Mouse (Mus musculus): ENCODE measurements around the gene Slc1a3. TPM values are rescaled to one million over a fixed set of nuclear protein-coding genes. Genes with fewer than 3 reads are reported as not detected.
"Not testable (repeated sequence)": the region's sequence is repeated elsewhere in the genome, so short reads cannot be mapped to it uniquely, and the experiment has no call there.

Slc1a3 gene
- polyA plus RNA-seq, 1 experiment from 2014 or later = 18.3 TPM

DNA sequence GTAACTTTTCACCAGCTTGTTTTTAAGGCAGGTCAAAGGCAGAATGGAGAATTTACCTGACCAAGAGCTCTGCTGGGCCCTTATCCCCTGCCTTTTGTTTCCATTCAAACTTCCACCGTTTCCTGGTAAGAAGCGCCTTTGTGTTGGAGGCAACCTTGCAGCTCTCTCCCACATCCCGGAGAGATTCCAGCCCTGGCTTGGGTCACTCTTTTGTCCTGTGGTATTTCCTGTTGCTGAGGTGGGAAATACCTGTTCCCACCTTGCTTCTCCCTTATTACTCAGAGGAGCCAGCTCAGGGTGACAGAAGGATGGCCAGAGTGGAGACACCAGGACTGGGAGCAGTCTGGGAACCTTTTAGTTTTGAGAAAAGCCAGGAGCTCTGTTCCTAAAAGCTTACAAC, 12.6 kb downstream of the Slc1a3 start:
- Histone ChIP-seq H3K27me3 (ENCODE audit: control insufficient read depth, insufficient read depth, low read length) (no peaks in the 10 kb centered on the region), H3K4me1 (ENCODE audit: control insufficient read depth, insufficient read depth, low read length) (no peaks in the 10 kb centered on the region), H3K9ac (replicated peaks; ENCODE audit: low read depth, low read length) (no peak overlapping the region), H3K27ac (ENCODE audit: low read length) (no peak overlapping the region), H3K9me3 (ENCODE audit: control insufficient read depth, low read depth, low read length) (no peaks in the 10 kb centered on the region), H3K36me3 (ENCODE audit: control insufficient read depth, insufficient read depth, low read length) (no peaks in the 10 kb centered on the region), H3K4me3 (ENCODE audit: low read depth, low read length) (no peak overlapping the region), H3K4me2 (replicated peaks; ENCODE audit: low read depth, low read length) (no peak overlapping the region)
- 51% methylated on average over 3 of the region's 3 CpGs for WGBS
- no peak for ATAC-seq (ENCODE audit: insufficient number of reproducible peaks, insufficient read depth, low FRiP score, low read depth)

GRCm38 (mm10) chr15:8697500-8697899, 13.1 kb downstream of the Slc1a3 start:
- no peak overlapping the region for H3K4me3 ChIP-seq (ENCODE audit: low read depth, low read length)
- H3K27ac ChIP-seq (ENCODE audit: low read length) = no peak overlapping the region
- no peaks in the 10 kb centered on the region for H3K4me1 ChIP-seq (ENCODE audit: control insufficient read depth, insufficient read depth, low read length)
- H3K36me3 ChIP-seq (ENCODE audit: control insufficient read depth, insufficient read depth, low read length) = no peaks in the 10 kb centered on the region
- ATAC-seq (ENCODE audit: insufficient number of reproducible peaks, insufficient read depth, low FRiP score, low read depth) = no peak
- H3K9me3 ChIP-seq (ENCODE audit: control insufficient read depth, low read depth, low read length) = no peaks in the 10 kb centered on the region
- H3K9ac ChIP-seq (replicated peaks; ENCODE audit: low read depth, low read length) = no peak overlapping the region
- no peaks in the 10 kb centered on the region for H3K27me3 ChIP-seq (ENCODE audit: control insufficient read depth, insufficient read depth, low read length)
- WGBS = 56% methylated on average over 3 of the region's 3 CpGs
- no peak overlapping the region for H3K4me2 ChIP-seq (replicated peaks; ENCODE audit: low read depth, low read length)

DNA sequence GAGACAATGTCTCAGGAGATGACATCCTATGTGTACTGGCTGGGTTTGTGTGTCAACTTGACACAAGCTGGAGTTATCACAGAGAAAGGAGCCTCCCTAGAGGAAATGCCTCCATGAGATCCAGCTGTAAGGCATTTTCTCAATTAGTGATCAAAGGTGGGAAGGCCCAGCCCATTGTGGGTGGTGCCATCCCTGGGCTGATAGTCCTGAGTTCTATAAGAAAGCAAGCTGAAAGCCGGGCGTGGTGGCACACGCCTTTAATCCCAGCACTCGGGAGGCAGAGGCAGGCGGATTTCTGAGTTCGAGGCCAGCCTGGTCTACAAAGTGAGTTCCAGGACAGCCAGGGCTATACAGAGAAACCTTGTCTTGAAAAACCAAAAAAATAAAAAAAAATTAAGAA, 20.4 kb downstream of the Slc1a3 start:
- not testable (repeated sequence) for H3K9me3 ChIP-seq (ENCODE audit: control insufficient read depth, low read depth, low read length); H3K27me3 ChIP-seq (ENCODE audit: control insufficient read depth, insufficient read depth, low read length); H3K4me2 ChIP-seq (replicated peaks; ENCODE audit: low read depth, low read length); H3K4me1 ChIP-seq (ENCODE audit: control insufficient read depth, insufficient read depth, low read length); ATAC-seq (ENCODE audit: insufficient number of reproducible peaks, insufficient read depth, low FRiP score, low read depth); H3K36me3 ChIP-seq (ENCODE audit: control insufficient read depth, insufficient read depth, low read length); H3K27ac ChIP-seq (ENCODE audit: low read length); H3K9ac ChIP-seq (replicated peaks; ENCODE audit: low read depth, low read length); H3K4me3 ChIP-seq (ENCODE audit: low read depth, low read length)
- WGBS = 91% methylated on average over 6 of the region's 6 CpGs

DNA sequence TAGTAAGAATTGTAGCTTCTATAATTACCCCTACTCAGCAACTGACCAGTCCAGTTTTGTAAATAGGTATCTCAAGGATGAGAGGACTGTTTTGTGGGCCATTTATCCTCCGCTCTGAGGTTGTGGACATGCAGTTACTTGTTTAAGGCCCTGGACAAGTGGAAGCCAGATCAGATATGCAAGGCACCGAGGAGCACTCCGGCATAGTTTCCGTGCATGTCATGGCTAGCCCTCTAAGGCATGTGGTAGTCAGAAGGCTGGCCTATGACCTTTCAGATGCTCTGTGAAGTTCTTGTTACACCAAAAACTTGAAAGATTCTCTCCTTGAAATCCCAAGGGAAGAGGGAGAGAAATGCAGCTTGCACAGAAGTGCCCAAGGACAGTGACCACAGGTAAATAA, 23.7 kb downstream of the Slc1a3 start:
- 81% methylated on average over 4 of the region's 4 CpGs for WGBS
- H3K9ac ChIP-seq (replicated peaks; ENCODE audit: low read depth, low read length) = no peak overlapping the region
- H3K4me2 ChIP-seq (replicated peaks; ENCODE audit: low read depth, low read length) = no peak overlapping the region
- no peak overlapping the region for H3K27ac ChIP-seq (ENCODE audit: low read length)
- no peaks in the 10 kb centered on the region for H3K36me3 ChIP-seq (ENCODE audit: control insufficient read depth, insufficient read depth, low read length)
- H3K4me3 ChIP-seq (ENCODE audit: low read depth, low read length) = no peak overlapping the region
- no peaks in the 10 kb centered on the region for H3K9me3 ChIP-seq (ENCODE audit: control insufficient read depth, low read depth, low read length)
- no peak for ATAC-seq (ENCODE audit: insufficient number of reproducible peaks, insufficient read depth, low FRiP score, low read depth)
- H3K27me3 ChIP-seq (ENCODE audit: control insufficient read depth, insufficient read depth, low read length) = no peaks in the 10 kb centered on the region
- H3K4me1 ChIP-seq (ENCODE audit: control insufficient read depth, insufficient read depth, low read length) = no peaks in the 10 kb centered on the region

GRCm38 (mm10) chr15:8685506-8685905, 25.1 kb downstream of the Slc1a3 start:
- no peak for ATAC-seq (ENCODE audit: insufficient number of reproducible peaks, insufficient read depth, low FRiP score, low read depth)
- Histone ChIP-seq H3K4me2 (replicated peaks; ENCODE audit: low read depth, low read length) (no peak overlapping the region), H3K27me3 (ENCODE audit: control insufficient read depth, insufficient read depth, low read length) (no peaks in the 10 kb centered on the region), H3K4me3 (ENCODE audit: low read depth, low read length) (no peak overlapping the region), H3K27ac (ENCODE audit: low read length) (no peak overlapping the region), H3K4me1 (ENCODE audit: control insufficient read depth, insufficient read depth, low read length) (no peaks in the 10 kb centered on the region), H3K9ac (replicated peaks; ENCODE audit: low read depth, low read length) (no peak overlapping the region), H3K9me3 (ENCODE audit: control insufficient read depth, low read depth, low read length) (no peaks in the 10 kb centered on the region), H3K36me3 (ENCODE audit: control insufficient read depth, insufficient read depth, low read length) (no peaks in the 10 kb centered on the region)
- WGBS = 65% methylated on average over 7 of the region's 7 CpGs

- H3K4me2 ChIP-seq (replicated peaks; ENCODE audit: low read depth, low read length) = no peak overlapping the region
- no peak for ATAC-seq (ENCODE audit: insufficient number of reproducible peaks, insufficient read depth, low FRiP score, low read depth)
- H3K4me1 ChIP-seq (ENCODE audit: control insufficient read depth, insufficient read depth, low read length) = no peaks in the 10 kb centered on the region
- no peak overlapping the region for H3K4me3 ChIP-seq (ENCODE audit: low read depth, low read length)
- no peaks in the 10 kb centered on the region for H3K9me3 ChIP-seq (ENCODE audit: control insufficient read depth, low read depth, low read length)
- no peak overlapping the region for H3K9ac ChIP-seq (replicated peaks; ENCODE audit: low read depth, low read length)
- no peak overlapping the region for H3K27ac ChIP-seq (ENCODE audit: low read length)
- H3K36me3 ChIP-seq (ENCODE audit: control insufficient read depth, insufficient read depth, low read length) = no peaks in the 10 kb centered on the region
- 82% methylated on average over 3 of the region's 3 CpGs for WGBS
- no peaks in the 10 kb centered on the region for H3K27me3 ChIP-seq (ENCODE audit: control insufficient read depth, insufficient read depth, low read length)
These were observed 26.3 kb downstream of the Slc1a3 start for GRCm38 (mm10) chr15:8684263-8684662.

GRCm38 (mm10) chr15:8682871-8683270, 27.7 kb downstream of the Slc1a3 start:
- WGBS = 82% methylated on average over 3 of the region's 3 CpGs

DNA sequence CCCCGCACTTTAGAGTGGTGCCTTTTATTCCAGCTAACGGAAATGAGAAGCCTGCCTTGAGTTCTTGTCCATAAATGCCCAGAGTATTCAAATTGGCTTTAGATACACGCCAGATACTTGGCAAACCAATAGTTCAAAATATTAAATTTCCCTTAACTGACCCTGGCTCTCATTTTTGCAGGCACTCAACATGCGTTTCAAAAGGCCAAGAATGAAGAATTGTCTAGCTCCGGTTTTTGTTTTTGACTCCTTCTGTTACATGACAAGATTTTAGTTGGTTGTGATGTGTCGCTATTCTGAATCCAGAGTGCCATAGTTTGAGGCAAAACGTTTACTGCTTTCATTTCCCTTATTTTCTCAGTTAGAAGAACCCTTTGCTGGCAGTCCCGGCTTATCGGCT, 28.1 kb downstream of the Slc1a3 start:
- Histone ChIP-seq H3K4me3 (ENCODE audit: low read depth, low read length) (no peak overlapping the region), H3K27ac (ENCODE audit: low read length) (no peak overlapping the region), H3K36me3 (ENCODE audit: control insufficient read depth, insufficient read depth, low read length) (no peaks in the 10 kb centered on the region), H3K4me2 (replicated peaks; ENCODE audit: low read depth, low read length) (no peak overlapping the region), H3K4me1 (ENCODE audit: control insufficient read depth, insufficient read depth, low read length) (no peaks in the 10 kb centered on the region), H3K9ac (replicated peaks; ENCODE audit: low read depth, low read length) (no peak overlapping the region), H3K27me3 (ENCODE audit: control insufficient read depth, insufficient read depth, low read length) (no peaks in the 10 kb centered on the region), H3K9me3 (ENCODE audit: control insufficient read depth, low read depth, low read length) (no peaks in the 10 kb centered on the region)
- no peak for ATAC-seq (ENCODE audit: insufficient number of reproducible peaks, insufficient read depth, low FRiP score, low read depth)
- WGBS = 79% methylated on average over 9 of the region's 9 CpGs

More at GRCm38 (mm10) chr15:8682871-8683270, 27.7 kb downstream of the Slc1a3 start:
- Histone ChIP-seq H3K9ac (replicated peaks; ENCODE audit: low read depth, low read length) (no peak overlapping the region), H3K4me2 (replicated peaks; ENCODE audit: low read depth, low read length) (no peak overlapping the region), H3K27me3 (ENCODE audit: control insufficient read depth, insufficient read depth, low read length) (no peaks in the 10 kb centered on the region), H3K4me1 (ENCODE audit: control insufficient read depth, insufficient read depth, low read length) (no peaks in the 10 kb centered on the region), H3K4me3 (ENCODE audit: low read depth, low read length) (no peak overlapping the region), H3K27ac (ENCODE audit: low read length) (no peak overlapping the region), H3K9me3 (ENCODE audit: control insufficient read depth, low read depth, low read length) (no peaks in the 10 kb centered on the region), H3K36me3 (ENCODE audit: control insufficient read depth, insufficient read depth, low read length) (no peaks in the 10 kb centered on the region)
- ATAC-seq (ENCODE audit: insufficient number of reproducible peaks, insufficient read depth, low FRiP score, low read depth) = no peak

- Histone ChIP-seq H3K27me3 (ENCODE audit: control insufficient read depth, insufficient read depth, low read length) (no peaks in the 10 kb centered on the region), H3K27ac (ENCODE audit: low read length) (no peak overlapping the region), H3K4me2 (replicated peaks; ENCODE audit: low read depth, low read length) (no peak overlapping the region), H3K4me1 (ENCODE audit: control insufficient read depth, insufficient read depth, low read length) (no peaks in the 10 kb centered on the region), H3K4me3 (ENCODE audit: low read depth, low read length) (no peak overlapping the region), H3K9me3 (ENCODE audit: control insufficient read depth, low read depth, low read length) (no peaks in the 10 kb centered on the region), H3K36me3 (ENCODE audit: control insufficient read depth, insufficient read depth, low read length) (no peaks in the 10 kb centered on the region), H3K9ac (replicated peaks; ENCODE audit: low read depth, low read length) (no peak overlapping the region)
- ATAC-seq (ENCODE audit: insufficient number of reproducible peaks, insufficient read depth, low FRiP score, low read depth) = no peak
- WGBS = 69% methylated on average over 7 of the region's 7 CpGs
These were observed 28.6 kb downstream of the Slc1a3 start for GRCm38 (mm10) chr15:8681971-8682370.
